Mouse (Mus musculus) ovary, postnatal 14 days (tissue): ENCODE results near the gene Krt81.
A peak's percentile ranks its signal among the peaks of the same experiment; 100 is the strongest.

Experiments used
- DNase-seq: peaks from one replicate; pipeline ENCODE4 v3.0.0; 2022; ENCODE audit warnings: low spot score

Gene Krt81

GRCm38 (mm10) chr15:101453093-101453736 is 10.3 kb downstream of the Krt81 start:
- peak; percentile 75 for DNase-seq

DNA sequence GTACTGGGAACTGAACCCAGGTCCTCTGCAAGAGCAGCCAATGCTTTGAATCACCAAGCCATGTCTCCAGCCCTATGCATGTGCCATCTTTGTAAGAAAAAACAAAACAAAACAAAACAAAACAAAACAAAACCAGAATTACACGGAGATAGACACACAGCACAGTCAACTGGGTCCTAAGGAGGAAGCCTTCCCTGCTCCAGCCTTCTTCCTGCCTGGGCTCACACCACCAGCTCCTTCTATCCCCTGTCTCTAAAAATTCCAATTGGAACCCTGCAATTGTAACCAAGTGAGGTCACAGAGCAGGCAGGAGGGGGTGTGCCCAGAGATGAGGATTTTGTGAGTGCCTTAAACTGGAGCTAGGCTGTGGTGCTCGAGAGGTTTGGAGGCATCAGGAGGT is 16.1 kb downstream of the Krt81 start, which contains the start of gene Krt88:
TSS of gene Krt88 (plus strand) at position 301 of the 400 bp plus-strand sequence.
- no peak for DNase-seq

- peak; percentile 23 for DNase-seq
These were observed 17.0 kb downstream of the Krt81 start for GRCm38 (mm10) chr15:101446572-101446971.

DNA sequence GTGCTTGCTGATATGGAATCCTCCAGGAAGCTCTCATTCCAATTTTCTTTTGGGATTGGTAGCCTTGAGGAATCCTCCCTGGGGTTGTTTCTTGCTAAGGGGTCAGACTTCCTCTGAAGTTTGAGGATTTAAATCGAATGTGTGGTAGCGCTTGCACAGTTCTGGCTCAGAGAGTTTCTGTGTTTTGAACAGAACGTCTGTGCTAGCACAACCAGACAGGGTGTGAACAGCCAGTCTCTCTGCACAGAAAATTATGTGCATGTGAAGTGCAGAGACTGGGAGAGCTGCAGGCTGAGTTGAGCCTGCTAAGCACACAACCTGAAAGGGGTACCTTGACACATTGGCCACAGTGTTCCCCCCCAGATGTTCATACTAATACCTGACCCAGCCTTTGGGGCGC is 22.7 kb downstream of the Krt81 start:
- no peak for DNase-seq

- no peak for DNase-seq
These were observed 25.0 kb downstream of the Krt81 start, which contains the start of gene Krt87 for GRCm38 (mm10) chr15:101438555-101438954. Gene Krt87, minus strand, starts transcription at chr15:101438804.

GRCm38 (mm10) chr15:101436611-101437010 is 26.9 kb downstream of the Krt81 start:
- no peak for DNase-seq

- no peak for DNase-seq
These were observed 38.6 kb downstream of the Krt81 start for GRCm38 (mm10) chr15:101424914-101425313.

DNA sequence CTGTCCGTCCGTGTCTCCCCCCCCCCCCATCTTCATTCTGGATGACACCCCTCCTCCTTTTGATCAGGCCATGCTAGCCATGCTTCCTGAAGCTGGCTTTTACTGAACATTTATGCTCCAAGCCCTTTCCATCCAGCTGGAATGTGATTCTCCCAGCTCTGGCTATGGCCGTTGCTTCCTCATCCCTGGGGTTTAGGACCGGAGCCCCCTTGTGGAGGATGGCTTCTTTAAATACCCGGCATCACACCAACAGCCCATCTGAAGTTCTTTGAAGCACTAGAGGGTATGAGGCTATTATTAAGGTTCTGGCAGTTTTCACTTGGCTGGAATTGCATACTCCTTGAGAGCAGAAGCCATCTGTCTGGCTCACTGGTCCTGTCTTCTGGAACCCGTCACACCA is 42.6 kb downstream of the Krt81 start:
- DNase-seq: no peak

GRCm38 (mm10) chr15:101418950-101419349 is 44.6 kb downstream of the Krt81 start:
- DNase-seq: no peak

GRCm38 (mm10) chr15:101414807-101415565 is 48.6 kb downstream of the Krt81 start:
- no peak for DNase-seq

- no peak for DNase-seq
These were observed 49.5 kb downstream of the Krt81 start for GRCm38 (mm10) chr15:101413916-101414635.

GRCm38 (mm10) chr15:101412188-101412587 is 51.4 kb downstream of the Krt81 start:
- no peak for DNase-seq

DNA sequence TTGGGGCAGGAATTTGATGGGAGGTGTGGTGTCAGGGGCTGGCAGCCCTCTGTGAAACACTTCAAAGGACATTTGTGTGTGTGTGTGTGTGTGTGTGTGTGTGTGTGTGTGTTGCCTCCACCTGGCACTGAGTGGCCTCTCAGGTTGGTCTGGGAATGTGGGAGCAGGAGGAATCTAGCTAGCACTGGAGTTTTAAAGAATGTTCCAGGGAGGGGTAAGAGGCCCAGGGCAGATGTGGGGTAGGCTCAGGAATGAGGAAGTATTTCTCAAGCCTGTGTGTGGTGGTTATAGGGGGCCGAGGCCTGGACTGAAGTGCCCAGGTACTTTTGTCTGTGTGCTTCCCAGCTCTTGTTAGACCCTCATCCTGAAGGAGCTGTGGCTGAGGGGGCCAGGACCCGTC is 52.8 kb downstream of the Krt81 start, which contains the start of gene Krt7:
TSS of gene Krt7 (plus strand) at position 269 of the 400 bp plus-strand sequence.
- no peak for DNase-seq
